Mouse (Mus musculus) brain, embryonic 14.5 days (tissue): ENCODE measurements around the gene Eps15l1.

ENCODE experiments used
- CTCF ChIP-seq: fragments of 200-500 bp; IDR thresholded peaks from 2 replicates; pipeline ENCODE4 v1.5.1; 2012; ENCODE audit warnings: inconsistent platforms, mild to moderate bottlenecking, moderate library complexity, borderline replicate concordance; ENCODE audit not compliant: insufficient read depth, insufficient read length; ENCODE audit errors: extremely low read depth
- POLR2A ChIP-seq: fragments of 200-500 bp; IDR thresholded peaks from 2 replicates; pipeline ENCODE4 v1.6.1; 2012; ENCODE audit warnings: mild to moderate bottlenecking, inconsistent platforms, borderline replicate concordance; ENCODE audit not compliant: poor library complexity, insufficient read depth, insufficient read length, severe bottlenecking; ENCODE audit errors: extremely low read depth

DNA sequence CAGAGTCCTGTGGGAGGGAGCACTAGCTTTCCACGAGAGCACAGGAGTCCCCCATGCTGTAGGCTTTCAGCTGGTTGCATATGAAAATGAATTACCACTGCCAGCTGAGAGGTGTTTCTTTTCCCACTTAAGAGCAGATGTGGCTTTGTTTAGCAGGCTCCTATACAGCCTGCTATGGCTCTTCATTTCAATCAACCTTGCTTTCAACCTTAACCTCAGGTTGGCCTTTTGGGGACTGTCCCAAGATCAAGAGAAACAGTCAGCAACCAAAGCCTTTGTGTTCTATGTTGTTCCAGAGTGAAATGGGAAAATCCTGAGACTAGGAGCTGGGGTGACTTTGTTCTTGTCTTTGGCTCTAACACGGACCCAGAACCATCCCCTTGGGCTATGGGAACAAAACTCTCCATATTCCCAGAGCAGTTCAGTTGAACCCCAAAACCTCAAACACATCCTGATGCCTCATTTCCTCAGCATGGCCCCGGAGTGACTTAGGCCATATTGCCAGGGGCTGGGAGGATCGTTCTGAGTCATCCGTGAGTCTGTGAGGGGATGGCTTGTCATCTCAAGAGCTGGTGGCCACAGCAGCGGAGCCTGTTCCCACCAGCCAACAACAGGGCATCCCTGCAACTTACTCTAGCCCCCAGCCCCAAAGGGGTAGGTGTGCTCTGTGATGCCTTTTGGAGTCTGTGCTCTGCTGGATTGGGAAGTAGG lies 90.3 kb downstream of the Eps15l1 start:
- TF ChIP-seq POLR2A (no peak), CTCF (no peak)
